ENCODE assay signal across 15 mouse cellular contexts in genomic region chr5:39292849-39293248, GRCm38 (mm10).
DNase-seq lines count a peak whose midpoint lies in the region; ATAC-seq lines count a peak whose summit lies in the region.
"Had no signal": no experiment of that assay in that cellular context is flagged by ENCODE, and none has a peak within 500 bp of the region (broad histone marks: within the 10 kb centered on the region; RNA-seq: fewer than 3 reads in every experiment).

No protein-coding gene starts in this region.

- ATAC-seq in forebrain, embryonic 16.5 days = no peak
- ATAC-seq in hindbrain, embryonic 11.5 days (ENCODE audit: low FRiP score) = peak; percentile 54; the same call in 1 of the 2 replicates
- no peak for ATAC-seq in hindbrain, embryonic 12.5 days (ENCODE audit: low FRiP score)
- ATAC-seq in neural tube, embryonic 11.5 days (ENCODE audit: insufficient read depth, low FRiP score, low TSS enrichment) = peak; percentile 84
- no peak for ATAC-seq in midbrain, embryonic 14.5 days (ENCODE audit: low FRiP score, low TSS enrichment)
- ATAC-seq: intestine, postnatal 0 days had no signal

- H3K4me2 ChIP-seq in forebrain, embryonic 16.5 days (ENCODE audit: low read length) = no peak overlapping the region
- H3K4me2 ChIP-seq in hindbrain, embryonic 11.5 days (replicated peaks; ENCODE audit: low read depth, low read length) = no peak overlapping the region
- no peak overlapping the region for H3K4me2 ChIP-seq in hindbrain, embryonic 12.5 days (replicated peaks)
- no peak overlapping the region for H3K4me2 ChIP-seq in neural tube, embryonic 11.5 days (ENCODE audit: low read depth)
- H3K4me2 ChIP-seq in midbrain, embryonic 14.5 days (ENCODE audit: low read length) = no peak overlapping the region
- H3K4me2 ChIP-seq: heart, embryonic 15.5 days; hindbrain, embryonic 15.5 days; limb, embryonic 15.5 days had no signal

- no peak overlapping the region for H3K4me3 ChIP-seq in forebrain, embryonic 10.5 days
- H3K4me3 ChIP-seq in forebrain, embryonic 16.5 days (replicated peaks; ENCODE audit: low read length) = no peak overlapping the region
- no peak overlapping the region for H3K4me3 ChIP-seq in hindbrain, embryonic 11.5 days (ENCODE audit: low read depth, low read length)
- no peak overlapping the region for H3K4me3 ChIP-seq in hindbrain, embryonic 12.5 days
- H3K4me3 ChIP-seq in neural tube, embryonic 11.5 days (ENCODE audit: low read depth, low read length) = no peak overlapping the region
- H3K4me3 ChIP-seq in midbrain, embryonic 14.5 days (replicated peaks; ENCODE audit: low read depth, low read length) = no peak overlapping the region
- H3K4me3 ChIP-seq: heart, embryonic 15.5 days; hindbrain, embryonic 15.5 days; limb, embryonic 15.5 days had no signal

- 24% methylated on average over 2 of the region's 2 CpGs for WGBS in forebrain, embryonic 10.5 days
- WGBS in forebrain, embryonic 16.5 days = 5% methylated on average over 2 of the region's 2 CpGs
- WGBS in hindbrain, embryonic 11.5 days = 24% methylated on average over 2 of the region's 2 CpGs
- 9% methylated on average over 2 of the region's 2 CpGs for WGBS in hindbrain, embryonic 12.5 days
- 21% methylated on average over 2 of the region's 2 CpGs for WGBS in neural tube, embryonic 11.5 days
- WGBS in midbrain, embryonic 14.5 days = 7% methylated on average over 2 of the region's 2 CpGs

- no peaks in the 10 kb centered on the region for H3K27me3 ChIP-seq in forebrain, embryonic 10.5 days (ENCODE audit: poor library complexity, severe bottlenecking)
- H3K27me3 ChIP-seq in forebrain, embryonic 16.5 days (replicated peaks; ENCODE audit: control insufficient read depth, insufficient read depth, low read length) = no peaks in the 10 kb centered on the region
- no peaks in the 10 kb centered on the region for H3K27me3 ChIP-seq in hindbrain, embryonic 11.5 days (ENCODE audit: control insufficient read depth, insufficient read depth, low read length)
- H3K27me3 ChIP-seq in hindbrain, embryonic 12.5 days = no peaks in the 10 kb centered on the region
- H3K27me3 ChIP-seq in neural tube, embryonic 11.5 days (ENCODE audit: control insufficient read depth, insufficient read depth, low read length) = no peaks in the 10 kb centered on the region
- no peaks in the 10 kb centered on the region for H3K27me3 ChIP-seq in midbrain, embryonic 14.5 days (ENCODE audit: control insufficient read depth, insufficient read depth, low read length)
- H3K27me3 ChIP-seq: heart, embryonic 15.5 days; hindbrain, embryonic 15.5 days; limb, embryonic 15.5 days had no signal

- no peak overlapping the region for H3K9ac ChIP-seq in forebrain, embryonic 16.5 days (replicated peaks; ENCODE audit: low read depth, low read length)
- H3K9ac ChIP-seq in hindbrain, embryonic 11.5 days (ENCODE audit: low read depth, low read length) = no peak overlapping the region
- no peak overlapping the region for H3K9ac ChIP-seq in hindbrain, embryonic 12.5 days
- H3K9ac ChIP-seq in neural tube, embryonic 11.5 days (ENCODE audit: low read length) = no peak overlapping the region
- no peak overlapping the region for H3K9ac ChIP-seq in midbrain, embryonic 14.5 days (replicated peaks; ENCODE audit: low read length)
- H3K9ac ChIP-seq: heart, embryonic 15.5 days; hindbrain, embryonic 15.5 days; limb, embryonic 15.5 days had no signal

- no peaks in the 10 kb centered on the region for H3K9me3 ChIP-seq in forebrain, embryonic 10.5 days
- no peaks in the 10 kb centered on the region for H3K9me3 ChIP-seq in forebrain, embryonic 16.5 days (ENCODE audit: control insufficient read depth, low read length)
- no peaks in the 10 kb centered on the region for H3K9me3 ChIP-seq in hindbrain, embryonic 11.5 days (ENCODE audit: control insufficient read depth, low read length)
- H3K9me3 ChIP-seq in hindbrain, embryonic 12.5 days (replicated peaks) = no peaks in the 10 kb centered on the region
- no peaks in the 10 kb centered on the region for H3K9me3 ChIP-seq in neural tube, embryonic 11.5 days (ENCODE audit: control insufficient read depth, low read length)
- no peaks in the 10 kb centered on the region for H3K9me3 ChIP-seq in midbrain, embryonic 14.5 days (ENCODE audit: control insufficient read depth, low read length)
- H3K9me3 ChIP-seq: heart, embryonic 15.5 days; hindbrain, embryonic 15.5 days; limb, embryonic 15.5 days had no signal

- peaks cover 16% of the 10 kb centered on the region for H3K4me1 ChIP-seq in forebrain, embryonic 10.5 days
- no peaks in the 10 kb centered on the region for H3K4me1 ChIP-seq in forebrain, embryonic 16.5 days (replicated peaks; ENCODE audit: control insufficient read depth, insufficient read depth, low read length)
- H3K4me1 ChIP-seq in hindbrain, embryonic 11.5 days (replicated peaks; ENCODE audit: control insufficient read depth, insufficient read depth, low read length) = no peaks in the 10 kb centered on the region
- no peaks in the 10 kb centered on the region for H3K4me1 ChIP-seq in hindbrain, embryonic 12.5 days
- no peaks in the 10 kb centered on the region for H3K4me1 ChIP-seq in neural tube, embryonic 11.5 days (ENCODE audit: control insufficient read depth, insufficient read depth, low read length)
- no peaks in the 10 kb centered on the region for H3K4me1 ChIP-seq in midbrain, embryonic 14.5 days (ENCODE audit: control insufficient read depth, insufficient read depth, low read length)
- H3K4me1 ChIP-seq: hindbrain, embryonic 15.5 days; limb, embryonic 15.5 days had no signal

- peak; percentile 25 for DNase-seq in forebrain, embryonic 10.5 days (ENCODE audit: extremely low spot score, low spot score)
- peak; percentile 5 for DNase-seq in hindbrain, embryonic 11.5 days (ENCODE audit: low spot score)
- DNase-seq in neural tube, embryonic 11.5 days (ENCODE audit: low spot score) = no peak
- DNase-seq in neural tube, embryonic 10.5 days (ENCODE audit: extremely low spot score, low spot score) = no peak
- peak; percentile 1 for DNase-seq in midbrain, embryonic 14.5 days
- no peak for DNase-seq in right cerebral cortex, postnatal 14 days
- DNase-seq: cerebellum, adult 9-11 months; lung, postnatal 14 days; thymus, postnatal 4 days had no signal

- H3K36me3 ChIP-seq in forebrain, embryonic 10.5 days (replicated peaks) = no peaks in the 10 kb centered on the region
- H3K36me3 ChIP-seq in forebrain, embryonic 16.5 days (ENCODE audit: control insufficient read depth, insufficient read depth) = no peaks in the 10 kb centered on the region
- H3K36me3 ChIP-seq in hindbrain, embryonic 11.5 days (ENCODE audit: control insufficient read depth, insufficient read depth, low read length) = no peaks in the 10 kb centered on the region
- H3K36me3 ChIP-seq in hindbrain, embryonic 12.5 days = no peaks in the 10 kb centered on the region
- H3K36me3 ChIP-seq in neural tube, embryonic 11.5 days (ENCODE audit: control insufficient read depth, insufficient read depth, low read length) = no peaks in the 10 kb centered on the region
- H3K36me3 ChIP-seq in midbrain, embryonic 14.5 days (ENCODE audit: control insufficient read depth, insufficient read depth, low read length) = no peaks in the 10 kb centered on the region
- H3K36me3 ChIP-seq: heart, embryonic 15.5 days; hindbrain, embryonic 15.5 days; limb, embryonic 15.5 days had no signal

- no peak overlapping the region for H3K27ac ChIP-seq in forebrain, embryonic 10.5 days
- no peak overlapping the region for H3K27ac ChIP-seq in forebrain, embryonic 16.5 days (ENCODE audit: low read length)
- no peak overlapping the region for H3K27ac ChIP-seq in hindbrain, embryonic 11.5 days (ENCODE audit: low read depth, low read length)
- no peak overlapping the region for H3K27ac ChIP-seq in hindbrain, embryonic 12.5 days
- no peak overlapping the region for H3K27ac ChIP-seq in neural tube, embryonic 11.5 days (ENCODE audit: low read depth, low read length)
- H3K27ac ChIP-seq in midbrain, embryonic 14.5 days (replicated peaks; ENCODE audit: low read depth, low read length) = no peak overlapping the region
- H3K27ac ChIP-seq: heart, embryonic 15.5 days; hindbrain, embryonic 15.5 days; limb, embryonic 15.5 days had no signal

Comparison
In these comparisons a context has a peak if more than half of its experiments do, and no peak if none do; other contexts are left out.
1. ATAC-seq: peak in hindbrain, embryonic 11.5 days (single experiment) and neural tube, embryonic 11.5 days (single experiment); none in forebrain, embryonic 16.5 days (single experiment), hindbrain, embryonic 12.5 days (single experiment) and midbrain, embryonic 14.5 days (single experiment).
2. DNase-seq: peak in forebrain, embryonic 10.5 days (single experiment), hindbrain, embryonic 11.5 days (single experiment) and midbrain, embryonic 14.5 days (single experiment); none in neural tube, embryonic 11.5 days (single experiment), neural tube, embryonic 10.5 days (single experiment) and right cerebral cortex, postnatal 14 days (single experiment).